Mouse (Mus musculus) kidney, adult 2 months (tissue): Measurements from ENCODE around the gene Map3k7. TPM values are rescaled to one million over a fixed set of nuclear protein-coding genes. Genes with fewer than 3 reads are reported as not detected.

Experiments
- DNase-seq: peaks from one replicate; pipeline ENCODE4 v3.0.0; 2021
- H3K27ac ChIP-seq: fragments of 200-500 bp; 2 replicates; pipeline ENCODE4 v1.5.1; 2012; ENCODE audit warnings: low read depth, low read length, control low read depth, inconsistent platforms; ENCODE audit not compliant: insufficient read depth
- H3K27me3 ChIP-seq: fragments of 200-500 bp; replicated peaks from 2 replicates; pipeline ENCODE4 v1.6.1; 2012; ENCODE audit warnings: mild to moderate bottlenecking, moderate library complexity, low read length, inconsistent platforms; ENCODE audit not compliant: control insufficient read depth, insufficient read depth
- H3K36me3 ChIP-seq: fragments of 200-500 bp; 2 replicates; pipeline ENCODE4 v1.6.1; 2012; ENCODE audit warnings: mild to moderate bottlenecking, moderate library complexity, low read length, inconsistent platforms; ENCODE audit not compliant: control insufficient read depth, insufficient read depth
- H3K4me1 ChIP-seq: fragments of 200-500 bp; 2 replicates; pipeline ENCODE4 v1.6.1; 2011; ENCODE audit warnings: low read length; ENCODE audit not compliant: control insufficient read depth, insufficient read depth
- H3K4me3 ChIP-seq: fragments of 200-500 bp; 2 replicates; pipeline ENCODE4 v1.5.1; 2011; ENCODE audit warnings: mild to moderate bottlenecking, low read depth, low read length, control low read depth; ENCODE audit not compliant: insufficient read depth
- CTCF ChIP-seq: fragments of 200-500 bp; conservative IDR thresholded peaks from 2 replicates; pipeline ENCODE4 v1.5.1; 2011; ENCODE audit warnings: low read depth, mild to moderate bottlenecking, control low read depth, low read length, moderate library complexity, mixed read lengths; ENCODE audit not compliant: insufficient read depth, insufficient read length
- POLR2A ChIP-seq: fragments of 200-500 bp; IDR thresholded peaks from one replicate; pipeline ENCODE4 v1.6.1; 2011; ENCODE audit warnings: low read depth, low read length, control low read depth
- WGBS: fragments of 180-500 bp; shearing (Covaris S2); methylation state at CpG from one replicate; pipeline ENCODE4 v1.1.7; 2018; 5-methylcytosine and 5-hydroxymethylcytosine counted together
- polyA plus RNA-seq: library from polyadenylated mRNA; depleted of rRNA; stranded (reverse); fragments of >200 nt; gene quantifications from 2 replicates; pipeline ENCODE4 v1.2.3, GENCODE M21; 2012; rRNA removed

Gene Map3k7
- 34.8 and 44.1 TPM in 2 replicates for polyA plus RNA-seq

DNA sequence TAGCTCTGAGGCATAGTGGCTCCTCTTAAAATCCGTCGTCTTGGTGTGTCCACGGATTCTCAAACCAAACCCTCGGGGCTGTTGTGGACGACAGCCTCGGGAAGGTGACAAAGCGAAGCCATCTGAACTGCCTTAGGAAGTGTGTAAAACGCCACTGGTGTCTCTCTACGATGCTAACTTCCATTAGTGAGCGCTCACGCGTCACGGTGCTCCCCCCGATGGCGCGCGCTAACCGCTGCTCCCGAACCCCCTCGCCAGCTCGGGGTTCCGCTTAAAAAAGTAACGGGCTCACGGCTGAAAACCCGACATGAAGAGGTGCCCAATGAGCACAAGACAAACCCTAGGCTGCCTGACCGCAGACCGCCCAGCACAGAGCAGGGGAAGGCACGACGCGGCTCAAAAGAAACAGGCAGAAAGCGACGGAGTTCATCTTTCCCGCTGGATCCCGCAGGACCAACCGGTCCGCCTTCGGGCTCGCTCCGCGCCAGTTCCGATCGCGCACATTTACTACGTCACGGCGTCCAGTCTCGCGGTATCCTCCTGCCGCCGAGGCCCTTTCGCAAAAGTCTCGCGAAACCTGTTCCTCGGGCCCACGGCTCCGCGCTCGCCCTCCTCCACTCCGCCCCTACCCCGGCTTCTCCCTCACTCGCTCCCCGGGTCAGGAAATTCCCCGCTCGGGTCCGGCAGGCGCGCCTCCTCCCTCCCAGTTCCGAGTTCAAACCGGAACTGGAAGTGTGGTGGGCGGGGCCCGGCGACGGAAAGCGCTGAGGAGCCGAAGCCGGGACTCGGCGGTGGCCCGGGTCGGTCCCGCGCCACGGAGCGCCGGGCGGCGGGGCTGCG is at the start of gene Map3k7:
Gene Map3k7, plus strand, starts transcription at position 744 of the 840 bp plus-strand sequence.
- H3K4me3 ChIP-seq, result peak within 1 kb of the TSS; percentile 85
- peaks cover 2% of the 10 kb centered on the region; the same call in 1 of the 2 replicates for H3K4me1 ChIP-seq
- under 1% methylated on average over 87 of the region's 88 CpGs for WGBS
- TF ChIP-seq POLR2A (no peak), CTCF (no peak)
- peak; percentile 96 for DNase-seq
- H3K27me3 ChIP-seq, result no peaks in the 10 kb centered on the region
- H3K27ac ChIP-seq, result peak within 1 kb of the TSS; percentile 96
- no peaks in the 10 kb centered on the region for H3K36me3 ChIP-seq

DNA sequence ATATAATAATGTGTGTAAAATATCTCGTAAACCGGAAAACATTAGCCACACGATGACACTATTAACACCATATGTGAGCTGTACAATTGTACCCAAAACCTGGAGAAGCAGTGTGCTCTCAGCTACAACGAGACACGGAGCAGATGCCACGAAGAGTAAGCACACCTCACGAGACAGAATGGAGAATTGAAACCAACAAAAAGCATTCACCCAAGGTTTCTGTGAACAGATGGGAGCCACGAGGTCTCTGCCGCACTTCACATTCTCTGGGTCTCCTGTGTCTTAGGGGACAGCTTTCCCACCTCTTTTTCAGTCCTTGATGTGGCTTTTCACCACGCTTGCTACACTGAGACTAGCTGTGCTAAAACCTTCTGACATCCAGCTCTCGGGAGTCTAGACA is 48.8 kb upstream of the Map3k7 start:
- Histone ChIP-seq H3K36me3 (no peaks in the 10 kb centered on the region), H3K27me3 (no peaks in the 10 kb centered on the region; the same call in 1 of the 2 replicates), H3K4me3 (no peak overlapping the region), H3K4me1 (no peaks in the 10 kb centered on the region), H3K27ac (no peak overlapping the region)
- 61% methylated on average over 11 of the region's 11 CpGs for WGBS
- no peak for DNase-seq
- TF ChIP-seq POLR2A (no peak), CTCF (no peak)

DNA sequence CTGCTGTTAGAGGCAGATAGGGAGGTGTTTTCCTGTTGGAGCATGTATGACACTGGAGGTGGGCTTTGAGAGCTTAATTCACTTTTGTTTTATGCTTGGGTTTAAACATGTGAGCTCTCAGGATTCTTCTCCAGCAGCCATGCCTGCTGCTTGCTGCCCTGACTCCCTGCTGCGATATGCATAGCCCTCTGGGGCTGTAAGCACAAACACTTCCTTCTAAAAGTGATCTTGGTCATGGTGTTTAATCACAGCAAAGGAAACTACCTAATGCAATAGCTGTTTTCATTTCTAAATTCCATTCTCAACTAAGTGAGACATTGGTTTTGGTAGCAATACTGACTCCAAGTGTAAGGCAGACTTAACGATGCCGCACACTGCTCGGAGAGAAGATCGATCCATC is 45.2 kb upstream of the Map3k7 start:
- no peaks in the 10 kb centered on the region for H3K4me1 ChIP-seq
- H3K27ac ChIP-seq, result no peak overlapping the region
- WGBS, result 78% methylated on average over 5 of the region's 5 CpGs
- no peak for DNase-seq
- H3K27me3 ChIP-seq, result no peaks in the 10 kb centered on the region; the same call in 1 of the 2 replicates
- TF ChIP-seq POLR2A (no peak), CTCF (no peak)
- H3K4me3 ChIP-seq, result no peak overlapping the region
- no peaks in the 10 kb centered on the region for H3K36me3 ChIP-seq

DNA sequence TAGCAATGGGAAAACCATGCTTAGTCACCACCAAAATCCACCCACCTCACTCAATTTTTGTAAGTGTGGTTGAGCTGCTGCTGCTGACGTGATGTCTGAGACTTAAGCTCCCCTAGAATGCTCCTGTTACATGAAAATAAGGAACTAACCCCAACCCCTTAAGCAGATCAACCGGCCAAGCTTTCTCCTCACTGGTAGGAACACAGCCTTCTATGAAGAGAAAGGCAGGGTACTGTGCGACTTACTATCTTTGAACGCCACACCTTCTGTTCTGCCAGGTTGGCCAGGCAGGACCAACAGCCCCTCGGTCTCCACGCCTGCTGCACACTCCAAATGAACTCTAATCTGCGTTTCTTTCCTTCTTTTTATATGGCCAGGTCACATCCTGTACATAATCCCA is 41.7 kb upstream of the Map3k7 start:
- no peak for TF ChIP-seq POLR2A
- TF ChIP-seq CTCF, result no peak
- Histone ChIP-seq H3K36me3 (no peaks in the 10 kb centered on the region), H3K4me1 (no peaks in the 10 kb centered on the region), H3K27me3 (no peaks in the 10 kb centered on the region; the same call in 1 of the 2 replicates), H3K27ac (no peak overlapping the region), H3K4me3 (no peak overlapping the region)
- DNase-seq, result no peak
- 51% methylated on average over 7 of the region's 7 CpGs for WGBS

DNA sequence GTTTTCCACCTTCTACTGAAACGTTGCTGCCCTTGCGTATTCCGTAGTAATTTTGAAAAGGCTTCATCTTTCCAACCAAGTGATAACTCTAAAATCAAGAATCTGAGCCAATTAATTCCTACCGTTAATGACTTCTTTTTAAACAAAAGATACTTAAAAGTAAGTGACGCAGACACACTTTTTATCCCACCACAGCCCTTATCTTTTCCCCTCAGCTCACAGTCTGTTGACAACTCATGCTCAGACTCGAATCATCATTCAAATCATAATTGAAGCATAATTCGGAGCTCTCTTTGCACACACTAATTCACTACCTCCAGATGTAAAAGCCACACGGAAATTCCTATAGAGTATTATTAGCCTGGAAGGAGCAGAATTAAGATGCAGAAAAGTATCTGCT is 40.5 kb upstream of the Map3k7 start:
- DNase-seq, result no peak

DNA sequence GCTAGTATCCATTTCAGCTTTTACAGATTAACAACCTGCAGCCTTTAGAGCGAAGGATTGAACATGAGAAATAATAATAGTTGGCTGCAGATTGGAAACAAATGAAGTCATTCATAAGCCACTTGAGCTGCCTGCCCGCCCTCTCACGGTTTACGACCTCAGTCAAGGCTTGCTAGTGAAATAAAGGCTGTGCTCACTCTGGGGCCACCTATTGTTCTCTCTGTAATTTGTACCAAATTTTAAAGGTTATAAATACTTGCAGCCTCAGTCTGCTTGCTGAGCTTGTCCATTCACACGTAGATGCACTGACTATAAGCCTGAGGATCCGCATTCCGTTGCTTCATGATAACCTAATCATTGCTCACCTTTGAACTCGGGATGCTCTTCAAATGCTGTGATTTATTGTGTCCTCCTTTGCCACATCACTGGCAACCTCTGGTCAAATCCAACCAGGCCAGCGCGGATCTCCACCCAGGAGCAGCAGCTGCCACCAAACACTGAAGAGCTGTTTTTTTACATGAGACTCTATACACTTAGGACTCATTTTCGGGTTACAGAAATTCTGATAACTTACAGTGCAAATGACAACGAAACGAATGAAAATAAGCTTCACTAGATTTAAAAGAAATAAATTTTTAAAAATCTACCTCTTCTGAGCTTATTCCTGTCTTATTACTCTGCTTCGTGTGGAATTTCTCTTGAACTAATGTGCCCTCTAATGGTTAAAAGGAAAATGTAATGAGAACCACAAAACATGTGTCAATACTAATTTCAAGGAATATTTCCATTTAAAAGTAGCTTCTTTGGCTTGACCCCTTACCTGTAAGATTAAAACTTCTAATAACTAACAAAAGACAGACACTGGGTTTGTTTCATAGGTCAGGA is 39.4 kb upstream of the Map3k7 start:
- TF ChIP-seq POLR2A (no peak), CTCF (no peak)
- no peak overlapping the region for H3K27ac ChIP-seq
- no peak overlapping the region for H3K4me3 ChIP-seq
- WGBS, result 29% methylated on average over 14 of the region's 14 CpGs
- no peaks in the 10 kb centered on the region for H3K36me3 ChIP-seq
- H3K27me3 ChIP-seq, result no peaks in the 10 kb centered on the region; the same call in 1 of the 2 replicates
- H3K4me1 ChIP-seq, result no peaks in the 10 kb centered on the region
- DNase-seq, result no peak

More for the DNA sequence above, 40.5 kb upstream of the Map3k7 start:
- Histone ChIP-seq H3K4me3 (no peak overlapping the region), H3K27ac (no peak overlapping the region), H3K4me1 (no peaks in the 10 kb centered on the region), H3K27me3 (no peaks in the 10 kb centered on the region; the same call in 1 of the 2 replicates), H3K36me3 (no peaks in the 10 kb centered on the region)
- WGBS, result 81% methylated on average over 8 of the region's 8 CpGs
- TF ChIP-seq POLR2A (no peak), CTCF (no peak)
